Mouse (Mus musculus): ENCODE results near the gene Myocd.

DNA sequence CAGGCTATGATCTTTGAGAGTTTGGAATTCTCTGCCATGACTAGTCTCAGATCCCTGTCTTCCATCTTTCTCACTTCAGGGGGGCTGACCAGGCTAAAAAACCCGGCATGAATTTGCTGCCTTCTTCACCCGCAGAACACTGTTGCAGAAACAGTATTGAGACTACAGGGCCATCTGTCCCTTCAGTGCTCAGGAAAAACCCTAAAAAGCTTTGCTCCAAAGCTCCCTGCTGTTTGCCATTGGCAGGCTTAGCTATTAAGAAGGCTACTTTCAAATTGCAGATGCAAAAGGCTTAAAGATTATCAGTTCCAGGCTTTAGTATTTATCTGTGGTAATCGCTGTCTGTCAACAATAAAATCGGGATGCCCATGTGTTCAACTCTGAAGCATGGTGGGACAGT, 38.0 kb downstream of the Myocd start:
- TF ChIP-seq POLR2A (IDR thresholded peaks at IDR 0.05; ENCODE audit: insufficient read depth, low read depth, low read length) (no peak), CTCF (IDR thresholded peaks at IDR 0.05) (no peak), EP300 (IDR thresholded peaks at IDR 0.05; ENCODE audit: insufficient read depth, low read depth, low read length) (no peak)

Data from heart, adult 2 months (tissue).